Mouse (Mus musculus) heart, postnatal 25 days (tissue): ENCODE measurements around the gene Mospd3. TPM values are rescaled to one million over a fixed set of nuclear protein-coding genes. Genes with fewer than 3 reads are reported as not detected.
A peak's percentile ranks its signal among the peaks of the same experiment; 100 is the strongest.

Source experiments
- DNase-seq: peaks from one replicate; pipeline ENCODE4 v3.0.0; 2022; ENCODE audit warnings: low spot score
- intact Hi-C: fragments of 180-260 bp; cut with DNase I; formaldehyde crosslinking; loops from one replicate; pipeline ENCODE4 v1.15.1; 2025
- total RNA-seq, 2 experiments: library from RNA; stranded (reverse); gene quantifications; 2 replicates each; pipeline ENCODE4 v1.2.3; 2021

Gene Mospd3
- total RNA-seq, 2 experiments from 2014 or later = 16.2 to 17.5 TPM

- DNase-seq = no peak
- intact Hi-C loops = no loop called here
These were observed 10.4 kb downstream of the Mospd3 start for GRCm38 (mm10) chr5:137590507-137590906.

GRCm38 (mm10) chr5:137584976-137585375, 15.9 kb downstream of the Mospd3 start:
- intact Hi-C loops = loop anchor here (2.0 to 5.0 kb wide), 2 partner anchors 68 to 172 kb away; no protein-coding TSS in a partner anchor
- DNase-seq = peak; percentile 31

GRCm38 (mm10) chr5:137583670-137584169, 17.1 kb downstream of the Mospd3 start:
- intact Hi-C loops = loop anchor here (2.0 to 5.0 kb wide), 2 partner anchors 69 to 174 kb away; no protein-coding TSS in a partner anchor
- no peak for DNase-seq

GRCm38 (mm10) chr5:137582702-137583101, 18.2 kb downstream of the Mospd3 start:
- DNase-seq = no peak
- intact Hi-C loops = loop anchor here (5.0 kb wide), 1 partner anchor 175 kb away; no protein-coding TSS in a partner anchor

GRCm38 (mm10) chr5:137580246-137580645, 20.6 kb downstream of the Mospd3 start:
- DNase-seq = no peak
- intact Hi-C loops = loop anchor here (5.0 kb wide), 1 partner anchor 177 kb away; no protein-coding TSS in a partner anchor

- no peak for DNase-seq
- intact Hi-C loops = no loop called here
These were observed 26.4 kb downstream of the Mospd3 start for GRCm38 (mm10) chr5:137574470-137574901.

GRCm38 (mm10) chr5:137570691-137571586, 29.9 kb downstream of the Mospd3 start:
- no peak for DNase-seq
- intact Hi-C loops = no loop called here

GRCm38 (mm10) chr5:137570181-137570580, 30.7 kb downstream of the Mospd3 start:
- DNase-seq = no peak
- intact Hi-C loops = no loop called here

- DNase-seq = no peak
- intact Hi-C loops = no loop called here
These were observed 31.2 kb downstream of the Mospd3 start, which contains the start of gene Tfr2 for GRCm38 (mm10) chr5:137569665-137570064. Gene Tfr2 (plus strand): TSS chr5:137569840.

- DNase-seq = no peak
- intact Hi-C loops = no loop called here
These were observed 31.8 kb downstream of the Mospd3 start for GRCm38 (mm10) chr5:137569031-137569430.

GRCm38 (mm10) chr5:137568223-137568798, 32.5 kb downstream of the Mospd3 start:
- intact Hi-C loops = no loop called here
- no peak for DNase-seq

- intact Hi-C loops = no loop called here
- no peak for DNase-seq
These were observed 34.4 kb downstream of the Mospd3 start for GRCm38 (mm10) chr5:137566416-137566815.

- no peak for DNase-seq
- intact Hi-C loops = no loop called here
These were observed 35.1 kb downstream of the Mospd3 start for GRCm38 (mm10) chr5:137565744-137566143.

- intact Hi-C loops = no loop called here
- DNase-seq = no peak
These were observed 37.9 kb downstream of the Mospd3 start for GRCm38 (mm10) chr5:137562965-137563364.

GRCm38 (mm10) chr5:137561556-137561955, 39.3 kb downstream of the Mospd3 start:
- intact Hi-C loops = no loop called here
- DNase-seq = no peak

GRCm38 (mm10) chr5:137553898-137554297, 47.0 kb downstream of the Mospd3 start:
- DNase-seq = no peak
- intact Hi-C loops = no loop called here

GRCm38 (mm10) chr5:137553411-137553837, 47.4 kb downstream of the Mospd3 start, which contains the start of gene Actl6b:
Gene Actl6b (plus strand): TSS chr5:137553517.
- DNase-seq = no peak
- intact Hi-C loops = no loop called here

- intact Hi-C loops = no loop called here
- no peak for DNase-seq
These were observed 47.9 kb downstream of the Mospd3 start for GRCm38 (mm10) chr5:137553000-137553399.

- no peak for DNase-seq
- intact Hi-C loops = no loop called here
These were observed 49.7 kb downstream of the Mospd3 start for GRCm38 (mm10) chr5:137551119-137551518.

- intact Hi-C loops = no loop called here
- DNase-seq = no peak
These were observed 51.0 kb downstream of the Mospd3 start for GRCm38 (mm10) chr5:137549840-137550239.
